Mouse (Mus musculus) hindbrain, embryonic 11.5 days (tissue): ENCODE data around the gene Ankrd28. TPM values are rescaled to one million over a fixed set of nuclear protein-coding genes. Genes with fewer than 3 reads are reported as not detected.

ENCODE experiments used
- ATAC-seq: fragments of 200-750 bp; cut with Nextera tagmentation; 2 replicates; pipeline ENCODE4 v1.8.0; 2017; ENCODE audit warnings: mild to moderate bottlenecking, moderate TSS enrichment, moderate library complexity; ENCODE audit not compliant: low FRiP score
- DNase-seq: peaks from one replicate; pipeline ENCODE4 v3.0.0-alpha.2; 2015; ENCODE audit warnings: low spot score
- H3K27ac ChIP-seq: fragments of 300-500 bp; sonication (generic); 2 replicates; pipeline ENCODE4 v1.5.1; 2014; ENCODE audit warnings: mild to moderate bottlenecking, low read depth, low read length
- H3K27me3 ChIP-seq: fragments of 300-500 bp; sonication (generic); 2 replicates; pipeline ENCODE4 v1.6.1; 2014; ENCODE audit warnings: mild to moderate bottlenecking, low read length, moderate library complexity, mixed read lengths; ENCODE audit not compliant: control insufficient read depth, insufficient read depth
- H3K36me3 ChIP-seq: fragments of 300-500 bp; sonication (generic); 2 replicates; pipeline ENCODE4 v1.6.1; 2014; ENCODE audit warnings: mild to moderate bottlenecking, low read length, moderate library complexity, mixed read lengths; ENCODE audit not compliant: control insufficient read depth, insufficient read depth
- H3K4me1 ChIP-seq: fragments of 300-500 bp; sonication (generic); replicated peaks from 2 replicates; pipeline ENCODE4 v1.6.1; 2014; ENCODE audit warnings: low read length, mixed read lengths; ENCODE audit not compliant: control insufficient read depth, insufficient read depth
- H3K4me2 ChIP-seq: fragments of 300-500 bp; sonication (generic); replicated peaks from 2 replicates; pipeline ENCODE4 v1.6.1; 2014; ENCODE audit warnings: mild to moderate bottlenecking, low read depth, low read length
- H3K4me3 ChIP-seq: fragments of 300-500 bp; sonication (generic); 2 replicates; pipeline ENCODE4 v1.5.1; 2014; ENCODE audit warnings: low read depth, low read length
- H3K9ac ChIP-seq: fragments of 300-500 bp; sonication (generic); 2 replicates; pipeline ENCODE4 v1.6.1; 2014; ENCODE audit warnings: low read depth, low read length
- H3K9me3 ChIP-seq: fragments of 300-500 bp; sonication (generic); 2 replicates; pipeline ENCODE4 v1.6.1; 2016; ENCODE audit warnings: low read length; ENCODE audit not compliant: control insufficient read depth
- WGBS: fragments of 180-500 bp; shearing (Covaris S2); extraction: QIAGEN DNeasy Blood & Tissue Kit; methylation state at CpG from one replicate; pipeline ENCODE4 v1.1.7; 2014; 5-methylcytosine and 5-hydroxymethylcytosine counted together
- polyA plus RNA-seq: library from polyadenylated mRNA; unstranded; fragments of >200 nt; fragmentation: Nextera tagmentation; extraction: Ambion mirVana; gene quantifications from 2 replicates; pipeline ENCODE4 v1.2.1, GENCODE M21; 2014

The Ankrd28 gene
- polyA plus RNA-seq, 1 experiment from 2014 or later: 10.5 TPM

GRCm38 (mm10) chr14:31784975-31785374 is 45.5 kb downstream of the Ankrd28 start:
- no peak for DNase-seq
- H3K27ac ChIP-seq: no peak overlapping the region
- H3K9ac ChIP-seq: no peak overlapping the region
- H3K9me3 ChIP-seq: no peaks in the 10 kb centered on the region
- H3K4me3 ChIP-seq: no peak overlapping the region
- ATAC-seq: no peak
- H3K27me3 ChIP-seq: no peaks in the 10 kb centered on the region
- no peak overlapping the region for H3K4me2 ChIP-seq
- 91% methylated on average over 5 of the region's 5 CpGs for WGBS
- H3K4me1 ChIP-seq: no peaks in the 10 kb centered on the region; the same call in 1 of the 2 replicates
- H3K36me3 ChIP-seq: no peaks in the 10 kb centered on the region

- no peak for ATAC-seq
- no peak overlapping the region for H3K4me3 ChIP-seq
- 36% methylated on average over 11 of the region's 11 CpGs for WGBS
- no peaks in the 10 kb centered on the region for H3K36me3 ChIP-seq
- H3K9me3 ChIP-seq: no peaks in the 10 kb centered on the region
- H3K27ac ChIP-seq: peak overlapping the region; percentile 75
- DNase-seq: peak; percentile 38
- no peak overlapping the region; the same call in 1 of the 2 replicates for H3K9ac ChIP-seq
- no peaks in the 10 kb centered on the region for H3K27me3 ChIP-seq
- peak overlapping the region; percentile 8 for H3K4me2 ChIP-seq
- no peaks in the 10 kb centered on the region; the same call in 1 of the 2 replicates for H3K4me1 ChIP-seq
These were observed 49.0 kb downstream of the Ankrd28 start for GRCm38 (mm10) chr14:31781309-31782049.

GRCm38 (mm10) chr14:31780412-31781233 is 49.8 kb downstream of the Ankrd28 start:
- ATAC-seq: no peak; the same call in 1 of the 2 replicates
- H3K27me3 ChIP-seq: no peaks in the 10 kb centered on the region
- no peaks in the 10 kb centered on the region for H3K36me3 ChIP-seq
- H3K27ac ChIP-seq: peak overlapping the region; percentile 75
- peak overlapping the region; percentile 8; the same call in 1 of the 2 replicates for H3K4me2 ChIP-seq
- H3K9ac ChIP-seq: no peak overlapping the region
- WGBS: 31% methylated on average over 11 of the region's 11 CpGs
- H3K9me3 ChIP-seq: no peaks in the 10 kb centered on the region
- H3K4me3 ChIP-seq: no peak overlapping the region
- no peaks in the 10 kb centered on the region; the same call in 1 of the 2 replicates for H3K4me1 ChIP-seq
- DNase-seq: peak; percentile 26

GRCm38 (mm10) chr14:31773518-31773917 is 56.9 kb downstream of the Ankrd28 start:
- H3K4me3 ChIP-seq: no peak overlapping the region
- no peak overlapping the region for H3K9ac ChIP-seq
- H3K27me3 ChIP-seq: no peaks in the 10 kb centered on the region
- no peaks in the 10 kb centered on the region for H3K9me3 ChIP-seq
- no peak overlapping the region for H3K4me2 ChIP-seq
- no peaks in the 10 kb centered on the region for H3K4me1 ChIP-seq
- no peak for ATAC-seq
- 97% methylated on average over 4 of the region's 4 CpGs for WGBS
- H3K27ac ChIP-seq: no peak overlapping the region
- no peak for DNase-seq
- H3K36me3 ChIP-seq: no peaks in the 10 kb centered on the region

GRCm38 (mm10) chr14:31772251-31772650 is 58.2 kb downstream of the Ankrd28 start:
- Histone ChIP-seq H3K36me3 (no peaks in the 10 kb centered on the region), H3K4me2 (no peak overlapping the region), H3K27me3 (no peaks in the 10 kb centered on the region), H3K4me1 (no peaks in the 10 kb centered on the region; the same call in 1 of the 2 replicates), H3K9me3 (no peaks in the 10 kb centered on the region), H3K4me3 (no peak overlapping the region), H3K9ac (no peak overlapping the region), H3K27ac (no peak overlapping the region)
- ATAC-seq: no peak
- DNase-seq: no peak

- Histone ChIP-seq H3K4me2 (no peak overlapping the region), H3K9me3 (no peaks in the 10 kb centered on the region), H3K9ac (no peak overlapping the region), H3K36me3 (no peaks in the 10 kb centered on the region), H3K27me3 (no peaks in the 10 kb centered on the region), H3K27ac (no peak overlapping the region), H3K4me1 (no peaks in the 10 kb centered on the region; the same call in 1 of the 2 replicates), H3K4me3 (no peak overlapping the region)
- DNase-seq (no peak), ATAC-seq (no peak)
- 89% methylated on average over 3 of the region's 3 CpGs for WGBS
These were observed 61.9 kb downstream of the Ankrd28 start for GRCm38 (mm10) chr14:31768531-31768930.

GRCm38 (mm10) chr14:31764083-31764482 is 66.4 kb downstream of the Ankrd28 start:
- H3K9ac ChIP-seq: no peak overlapping the region
- WGBS: 95% methylated on average over 2 of the region's 2 CpGs
- no peak for DNase-seq
- no peak overlapping the region for H3K4me3 ChIP-seq
- no peak overlapping the region for H3K27ac ChIP-seq
- no peaks in the 10 kb centered on the region for H3K36me3 ChIP-seq
- no peaks in the 10 kb centered on the region for H3K9me3 ChIP-seq
- H3K27me3 ChIP-seq: no peaks in the 10 kb centered on the region
- no peak overlapping the region for H3K4me2 ChIP-seq
- no peaks in the 10 kb centered on the region; the same call in 1 of the 2 replicates for H3K4me1 ChIP-seq
- no peak for ATAC-seq

- 85% methylated on average over 7 of the region's 7 CpGs for WGBS
- H3K4me2 ChIP-seq: no peak overlapping the region
- H3K4me3 ChIP-seq: no peak overlapping the region
- H3K9ac ChIP-seq: no peak overlapping the region
- DNase-seq (no peak), ATAC-seq (no peak)
- no peak overlapping the region for H3K27ac ChIP-seq
- H3K27me3 ChIP-seq: no peaks in the 10 kb centered on the region
- H3K4me1 ChIP-seq: no peaks in the 10 kb centered on the region
- H3K9me3 ChIP-seq: no peaks in the 10 kb centered on the region
- no peaks in the 10 kb centered on the region for H3K36me3 ChIP-seq
These were observed 68.7 kb downstream of the Ankrd28 start for GRCm38 (mm10) chr14:31761727-31762126.
